In genomic region chr9:24186289-24186688, GRCm38 (mm10) we compare ENCODE assay signal across 14 mouse cellular contexts.
A peak's percentile ranks its signal among the peaks of the same experiment; 100 is the strongest.
DNase-seq lines count a peak whose midpoint lies in the region; ATAC-seq lines count a peak whose summit lies in the region.
"Had no signal": no experiment of that assay in that cellular context is flagged by ENCODE, and none has a peak within 500 bp of the region (broad histone marks: within the 10 kb centered on the region; RNA-seq: fewer than 3 reads in every experiment).

No protein-coding gene starts in this region.

- peak; percentile 65; the same call in 1 of the 2 replicates for ATAC-seq in hindbrain, embryonic 16.5 days
- ATAC-seq: intestine, embryonic 16.5 days had no signal

- no peaks in the 10 kb centered on the region for H3K36me3 ChIP-seq in hindbrain, embryonic 16.5 days (ENCODE audit: control insufficient read depth, insufficient read depth, low read length)
- H3K36me3 ChIP-seq in hindbrain, embryonic 10.5 days = no peaks in the 10 kb centered on the region
- H3K36me3 ChIP-seq in limb, embryonic 10.5 days = no peaks in the 10 kb centered on the region
- H3K36me3 ChIP-seq: heart, embryonic 13.5 days; liver, embryonic 13.5 days; neural tube, embryonic 15.5 days; stomach, embryonic 15.5 days had no signal

- WGBS in hindbrain, embryonic 16.5 days = 61% methylated on average over 5 of the region's 5 CpGs
- WGBS in hindbrain, embryonic 10.5 days = 91% methylated on average over 5 of the region's 5 CpGs
- WGBS in limb, embryonic 10.5 days = 90% methylated on average over 5 of the region's 5 CpGs

- no peak overlapping the region for H3K9ac ChIP-seq in hindbrain, embryonic 16.5 days (ENCODE audit: low read depth, low read length)
- H3K9ac ChIP-seq: heart, embryonic 13.5 days; liver, embryonic 13.5 days; neural tube, embryonic 15.5 days; stomach, embryonic 15.5 days had no signal

- H3K4me3 ChIP-seq in hindbrain, embryonic 16.5 days (ENCODE audit: low read length) = no peak overlapping the region
- H3K4me3 ChIP-seq in hindbrain, embryonic 10.5 days = no peak overlapping the region
- no peak overlapping the region for H3K4me3 ChIP-seq in limb, embryonic 10.5 days
- H3K4me3 ChIP-seq: heart, embryonic 13.5 days; liver, embryonic 13.5 days; neural tube, embryonic 15.5 days; stomach, embryonic 15.5 days had no signal

- H3K4me1 ChIP-seq in hindbrain, embryonic 16.5 days (ENCODE audit: control insufficient read depth, insufficient read depth, low read depth, low read length) = no peaks in the 10 kb centered on the region; the same call in 1 of the 2 replicates
- no peaks in the 10 kb centered on the region for H3K4me1 ChIP-seq in hindbrain, embryonic 10.5 days (replicated peaks)
- H3K4me1 ChIP-seq in limb, embryonic 10.5 days = no peaks in the 10 kb centered on the region
- H3K4me1 ChIP-seq: liver, embryonic 13.5 days; stomach, embryonic 15.5 days had no signal

- H3K4me2 ChIP-seq in hindbrain, embryonic 16.5 days (ENCODE audit: low read length) = no peak overlapping the region
- H3K4me2 ChIP-seq: heart, embryonic 13.5 days; liver, embryonic 13.5 days; neural tube, embryonic 15.5 days; stomach, embryonic 15.5 days had no signal

- no peaks in the 10 kb centered on the region for H3K27me3 ChIP-seq in hindbrain, embryonic 16.5 days (replicated peaks; ENCODE audit: control insufficient read depth, insufficient read depth, low read length)
- H3K27me3 ChIP-seq in hindbrain, embryonic 10.5 days (ENCODE audit: insufficient read depth, poor library complexity, severe bottlenecking) = no peaks in the 10 kb centered on the region
- no peaks in the 10 kb centered on the region for H3K27me3 ChIP-seq in limb, embryonic 10.5 days (ENCODE audit: low read depth, poor library complexity, severe bottlenecking)
- H3K27me3 ChIP-seq: heart, embryonic 13.5 days; liver, embryonic 13.5 days; neural tube, embryonic 15.5 days; stomach, embryonic 15.5 days had no signal

- no peak for DNase-seq in hindbrain, embryonic 10.5 days (ENCODE audit: low spot score)
- peak; percentile 21 for DNase-seq in cerebellum, adult 11 months
- peak; percentile 53 to 83 for DNase-seq in cerebellum, postnatal 14 days
- peak; percentile 9 to 30 for DNase-seq in layer of hippocampus, postnatal 10 days (ENCODE audit: low spot score in 2 of 2)
- DNase-seq in limb, embryonic 10.5 days (ENCODE audit: low spot score) = no peak
- no peak for DNase-seq in lung, postnatal 10 days
- DNase-seq: liver, embryonic 13.5 days; lung, postnatal 36 days; thymus, postnatal 4 days had no signal

- H3K27ac ChIP-seq in hindbrain, embryonic 16.5 days (ENCODE audit: low read depth, low read length) = no peak overlapping the region
- H3K27ac ChIP-seq in hindbrain, embryonic 10.5 days = no peak overlapping the region
- H3K27ac ChIP-seq in limb, embryonic 10.5 days = no peak overlapping the region
- H3K27ac ChIP-seq: heart, embryonic 13.5 days; liver, embryonic 13.5 days; neural tube, embryonic 15.5 days; stomach, embryonic 15.5 days had no signal

- H3K9me3 ChIP-seq in hindbrain, embryonic 16.5 days (ENCODE audit: control insufficient read depth, low read length) = no peaks in the 10 kb centered on the region
- no peaks in the 10 kb centered on the region for H3K9me3 ChIP-seq in hindbrain, embryonic 10.5 days
- no peaks in the 10 kb centered on the region for H3K9me3 ChIP-seq in limb, embryonic 10.5 days (replicated peaks)
- H3K9me3 ChIP-seq: heart, embryonic 13.5 days; liver, embryonic 13.5 days; neural tube, embryonic 15.5 days; stomach, embryonic 15.5 days had no signal

Comparison
In these comparisons a context has a peak if more than half of its experiments do, and no peak if none do; other contexts are left out.
1. DNase-seq: peak in cerebellum, adult 11 months (single experiment), cerebellum, postnatal 14 days (2 of 2) and layer of hippocampus, postnatal 10 days (2 of 2); none in hindbrain, embryonic 10.5 days (single experiment), limb, embryonic 10.5 days (single experiment) and lung, postnatal 10 days (single experiment).